Mouse (Mus musculus): ENCODE data around the gene Ctse. TPM values are rescaled to one million over a fixed set of nuclear protein-coding genes. Genes with fewer than 3 reads are reported as not detected.

The Ctse gene
- polyA plus RNA-seq, 1 experiment from 2014 or later: 0.15 TPM

DNA sequence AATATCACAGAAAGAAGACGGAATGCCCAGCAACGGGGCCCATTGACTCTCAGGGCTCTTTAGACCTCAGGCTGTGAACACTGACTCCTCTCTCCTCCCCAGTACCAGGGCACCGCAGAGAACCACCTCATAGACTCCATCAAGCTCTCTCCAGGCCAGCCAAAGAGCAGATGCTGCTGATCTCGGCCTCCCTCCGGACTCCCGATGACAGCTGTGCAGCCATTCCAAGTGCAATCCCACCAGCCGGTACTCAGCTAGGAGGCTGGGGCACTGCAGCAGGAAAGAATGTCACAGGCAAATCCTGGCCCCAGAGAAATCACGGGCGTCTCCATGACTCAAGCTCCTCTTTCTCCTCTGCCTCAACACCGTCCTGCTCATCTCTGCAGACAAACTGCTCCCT lies 73.4 kb downstream of the Ctse start:
- Histone ChIP-seq H3K9ac (no peak overlapping the region), H3K4me2 (replicated peaks) (no peak overlapping the region), H3K4me1 (no peaks in the 10 kb centered on the region), H3K36me3 (no peaks in the 10 kb centered on the region), H3K27me3 (no peaks in the 10 kb centered on the region), H3K9me3 (no peaks in the 10 kb centered on the region), H3K27ac (no peak overlapping the region), H3K4me3 (no peak overlapping the region)
- WGBS: 84% methylated on average over 10 of the region's 10 CpGs
- 0 out of 2 replicates have a peak, but pooled peaks have one; percentile 30 for ATAC-seq (ENCODE audit: low FRiP score, low read depth)

DNA sequence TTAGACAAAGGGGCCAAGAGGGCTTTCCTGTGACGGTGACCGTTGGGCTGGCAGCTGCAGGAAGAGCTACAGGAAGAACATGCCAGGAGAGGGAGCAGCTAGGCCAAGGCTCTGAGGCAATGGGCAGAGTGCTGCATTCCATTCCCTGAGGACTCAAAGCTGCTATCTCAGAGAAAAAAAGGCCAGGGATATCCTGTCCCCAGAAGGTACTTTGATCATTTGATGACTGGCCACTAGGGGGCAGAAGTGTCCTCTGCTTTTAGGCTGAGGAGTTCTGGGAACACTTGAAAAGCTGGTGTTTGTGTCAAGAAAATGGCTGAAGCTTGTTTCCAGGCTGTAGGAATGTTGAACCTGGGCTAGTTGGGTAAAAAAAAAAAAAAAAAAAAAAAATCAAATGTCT lies 74.3 kb downstream of the Ctse start:
- no peak for ATAC-seq (ENCODE audit: low FRiP score, low read depth)

DNA sequence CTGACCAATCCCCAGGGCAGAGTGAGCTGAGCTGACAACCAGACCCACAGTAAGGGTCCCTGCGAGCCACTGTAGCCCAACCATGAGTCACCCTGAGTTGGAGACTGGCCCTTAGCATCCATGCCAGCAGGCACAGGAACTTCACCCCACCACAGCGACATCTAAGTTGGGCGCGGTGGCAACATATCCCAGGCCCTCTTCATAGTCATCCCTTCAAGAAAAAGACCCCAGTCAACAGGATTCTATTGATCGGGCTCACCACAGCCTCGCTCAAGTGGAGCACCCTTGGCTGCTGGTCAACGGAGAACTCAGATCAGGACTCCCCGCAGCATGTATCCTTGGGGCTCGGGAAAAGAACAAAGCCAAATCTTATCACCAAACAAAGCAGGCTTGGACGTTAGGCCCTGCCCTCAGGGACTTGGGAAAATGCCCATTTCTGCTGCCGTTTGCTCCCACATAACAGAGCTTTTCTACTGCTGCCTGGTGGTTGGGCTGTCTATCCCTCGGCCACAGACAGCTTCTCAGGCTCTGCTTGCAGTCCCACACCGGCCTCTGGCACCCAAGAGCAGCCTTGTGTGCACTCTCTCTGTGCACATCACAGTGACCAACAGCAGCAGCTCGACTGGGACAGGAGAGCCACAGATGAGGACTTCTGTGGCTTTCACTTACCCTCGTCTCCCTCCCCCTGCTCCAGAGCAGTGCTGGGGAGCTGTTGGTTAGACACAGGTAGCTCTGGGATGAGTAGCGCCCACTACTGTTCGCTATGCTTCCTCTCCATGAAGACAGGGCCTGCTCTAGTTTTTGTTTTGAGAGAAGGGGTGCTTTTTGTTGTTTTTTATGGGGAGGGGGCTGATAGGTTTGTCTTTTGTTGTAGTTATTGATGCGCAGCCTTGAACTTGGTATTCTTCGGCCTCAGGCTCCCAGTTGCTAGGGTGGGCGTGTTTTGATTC lies 76.6 kb downstream of the Ctse start:
- ATAC-seq (ENCODE audit: low FRiP score, low read depth): no peak
- Histone ChIP-seq H3K4me2 (replicated peaks) (no peak overlapping the region), H3K4me1 (no peaks in the 10 kb centered on the region), H3K27me3 (no peaks in the 10 kb centered on the region), H3K4me3 (no peak overlapping the region), H3K9ac (no peak overlapping the region), H3K9me3 (no peaks in the 10 kb centered on the region), H3K27ac (no peak overlapping the region), H3K36me3 (no peaks in the 10 kb centered on the region)
- 68% methylated on average over 20 of the region's 20 CpGs for WGBS

More for the DNA sequence above, 74.3 kb downstream of the Ctse start:
- no peak overlapping the region for H3K27ac ChIP-seq
- H3K27me3 ChIP-seq: no peaks in the 10 kb centered on the region
- WGBS: 36% methylated on average over 2 of the region's 2 CpGs
- H3K9ac ChIP-seq: no peak overlapping the region
- H3K4me1 ChIP-seq: no peaks in the 10 kb centered on the region
- H3K4me3 ChIP-seq: no peak overlapping the region
- no peak overlapping the region for H3K4me2 ChIP-seq (replicated peaks)
- no peaks in the 10 kb centered on the region for H3K36me3 ChIP-seq
- H3K9me3 ChIP-seq: no peaks in the 10 kb centered on the region

DNA sequence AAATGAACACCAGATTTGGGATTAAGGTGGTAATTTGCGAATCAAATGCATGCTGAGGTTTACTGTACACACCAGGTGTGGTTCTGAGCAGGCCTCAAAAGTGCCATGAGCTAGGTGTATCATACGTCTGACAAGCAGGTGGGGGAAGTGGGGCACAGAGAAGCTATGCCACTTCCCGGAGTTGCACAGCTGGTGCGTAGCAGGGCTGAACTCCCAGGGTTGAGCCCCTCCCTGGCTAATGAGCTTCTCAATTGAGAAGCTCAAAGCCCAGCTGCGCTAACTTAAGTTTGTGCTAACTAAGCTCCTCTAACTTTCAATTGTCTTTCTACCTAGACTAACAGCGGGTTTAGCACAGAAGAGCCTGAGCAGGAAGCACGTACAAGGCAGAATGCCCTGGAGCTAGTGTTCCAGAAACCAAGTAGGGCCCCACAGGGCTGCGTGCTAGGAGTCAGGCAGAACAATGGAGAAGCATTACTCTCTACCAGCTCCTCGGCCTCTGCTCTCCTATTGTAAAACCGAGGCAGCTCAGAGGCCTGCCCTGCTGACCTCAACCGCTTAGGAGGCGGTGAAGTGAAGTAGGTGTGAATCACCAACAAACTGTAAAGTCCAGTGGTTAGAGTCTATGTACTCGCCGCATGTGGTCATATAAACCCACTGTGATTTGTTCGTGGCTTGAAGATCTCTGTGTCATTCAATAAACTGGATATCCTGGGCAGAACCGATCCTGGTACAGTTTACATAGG lies 81.0 kb downstream of the Ctse start:
- Histone ChIP-seq H3K4me2 (replicated peaks) (no peak overlapping the region), H3K36me3 (no peaks in the 10 kb centered on the region), H3K27me3 (no peaks in the 10 kb centered on the region), H3K9ac (no peak overlapping the region), H3K4me3 (no peak overlapping the region), H3K27ac (no peak overlapping the region), H3K4me1 (no peaks in the 10 kb centered on the region), H3K9me3 (no peaks in the 10 kb centered on the region)
- WGBS: 68% methylated on average over 16 of the region's 16 CpGs
- no peak for ATAC-seq (ENCODE audit: low FRiP score, low read depth)

DNA sequence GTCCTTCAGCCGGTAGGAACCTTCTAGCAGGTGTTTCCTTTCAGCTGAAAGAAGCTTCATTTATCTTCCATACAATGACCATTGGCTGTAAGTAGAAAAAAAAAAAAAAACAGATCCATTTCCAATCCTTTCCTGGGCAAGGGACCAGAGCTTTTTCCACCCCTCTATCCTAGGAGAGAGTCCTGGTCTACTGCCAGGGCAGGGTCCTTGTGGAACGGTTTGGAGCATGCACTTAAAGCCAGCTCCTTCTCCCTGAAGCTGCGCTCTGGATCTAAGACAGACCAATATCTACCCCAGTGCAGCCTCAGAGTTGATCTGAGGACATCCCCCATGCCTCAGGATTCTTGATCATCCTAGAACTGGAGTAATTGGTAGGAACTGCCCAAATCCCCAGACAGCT lies 83.9 kb downstream of the Ctse start:
- Histone ChIP-seq H3K27ac (no peak overlapping the region), H3K9ac (no peak overlapping the region), H3K4me3 (no peak overlapping the region), H3K9me3 (no peaks in the 10 kb centered on the region), H3K4me2 (replicated peaks) (no peak overlapping the region), H3K4me1 (no peaks in the 10 kb centered on the region), H3K27me3 (no peaks in the 10 kb centered on the region), H3K36me3 (no peaks in the 10 kb centered on the region)
- WGBS: 78% methylated on average over 3 of the region's 3 CpGs
- ATAC-seq (ENCODE audit: low FRiP score, low read depth): no peak

DNA sequence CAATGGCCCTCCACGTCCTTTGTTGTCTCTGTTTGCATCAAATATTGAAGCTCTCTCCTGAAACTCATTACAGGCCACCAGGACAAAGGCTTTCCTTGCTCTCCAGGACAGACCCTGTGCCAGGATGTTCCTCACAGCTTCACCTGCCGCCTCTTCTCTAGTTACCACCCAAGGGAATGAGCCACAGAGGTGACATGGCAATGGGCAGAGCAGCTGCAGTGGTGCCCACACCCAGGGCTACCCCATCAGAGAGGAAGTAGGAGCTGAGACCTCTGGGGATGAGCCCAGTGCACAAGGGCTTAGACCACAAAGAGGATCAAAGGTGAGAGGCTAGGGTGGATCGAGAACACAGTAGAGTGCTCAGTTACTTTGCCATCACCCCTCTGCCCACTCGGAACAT lies 85.4 kb downstream of the Ctse start:
- no peak overlapping the region for H3K27ac ChIP-seq
- WGBS: 81% methylated on average over 4 of the region's 4 CpGs

More for the DNA sequence above, 85.4 kb downstream of the Ctse start:
- H3K4me3 ChIP-seq: no peak overlapping the region
- H3K36me3 ChIP-seq: no peaks in the 10 kb centered on the region
- ATAC-seq (ENCODE audit: low FRiP score, low read depth): no peak
- no peaks in the 10 kb centered on the region for H3K27me3 ChIP-seq
- no peaks in the 10 kb centered on the region for H3K4me1 ChIP-seq
- H3K9me3 ChIP-seq: no peaks in the 10 kb centered on the region
- no peak overlapping the region for H3K9ac ChIP-seq
- no peak overlapping the region for H3K4me2 ChIP-seq (replicated peaks)

Other genes starting within 250 kb of the Ctse start
- gene Srgap2, start 111.0 kb upstream of the Ctse start, polyA plus RNA-seq (2015; fragmentation: Nextera tagmentation; extraction: Ambion mirVana): 16.6 and 16.9 TPM in 2 replicates
- 2.5 and 2.8 TPM in 2 replicates for gene Fam72a, start 110.4 kb upstream of the Ctse start, polyA plus RNA-seq (2015; fragmentation: Nextera tagmentation; extraction: Ambion mirVana)
- not detected in 2 replicates for gene Avpr1b, start 39.1 kb upstream of the Ctse start, polyA plus RNA-seq (2015; fragmentation: Nextera tagmentation; extraction: Ambion mirVana)
- 1.9 TPM in 2 replicates for gene Rab7b, start 50.4 kb downstream of the Ctse start, polyA plus RNA-seq (2015; fragmentation: Nextera tagmentation; extraction: Ambion mirVana)
- not detected in 2 replicates for gene Slc26a9, start 105.7 kb downstream of the Ctse start, polyA plus RNA-seq (2015; fragmentation: Nextera tagmentation; extraction: Ambion mirVana)
- gene Pm20d1, start 159.1 kb downstream of the Ctse start, polyA plus RNA-seq (2015; fragmentation: Nextera tagmentation; extraction: Ambion mirVana): 0.50 and 0.84 TPM in 2 replicates
- gene Slc41a1, start 189.2 kb downstream of the Ctse start, polyA plus RNA-seq (2015; fragmentation: Nextera tagmentation; extraction: Ambion mirVana): 15.2 and 17.0 TPM in 2 replicates
- gene Rab29, start 228.9 kb downstream of the Ctse start, polyA plus RNA-seq (2015; fragmentation: Nextera tagmentation; extraction: Ambion mirVana): 20.9 and 21.9 TPM in 2 replicates